Mouse (Mus musculus) lung, adult 2 months (tissue): ENCODE measurements around the gene Trim33.

ENCODE experiments used
- CTCF ChIP-seq: fragments of 200-500 bp; IDR thresholded peaks from 2 replicates; pipeline ENCODE4 v1.5.1; 2011; ENCODE audit warnings: mild to moderate bottlenecking, low read length, control low read depth; ENCODE audit not compliant: insufficient read depth
- POLR2A ChIP-seq: fragments of 200-500 bp; IDR thresholded peaks from 2 replicates; pipeline ENCODE4 v1.6.1; 2011; ENCODE audit warnings: low read depth, mild to moderate bottlenecking, control low read depth, low read length, borderline replicate concordance; ENCODE audit errors: extremely low read depth

DNA sequence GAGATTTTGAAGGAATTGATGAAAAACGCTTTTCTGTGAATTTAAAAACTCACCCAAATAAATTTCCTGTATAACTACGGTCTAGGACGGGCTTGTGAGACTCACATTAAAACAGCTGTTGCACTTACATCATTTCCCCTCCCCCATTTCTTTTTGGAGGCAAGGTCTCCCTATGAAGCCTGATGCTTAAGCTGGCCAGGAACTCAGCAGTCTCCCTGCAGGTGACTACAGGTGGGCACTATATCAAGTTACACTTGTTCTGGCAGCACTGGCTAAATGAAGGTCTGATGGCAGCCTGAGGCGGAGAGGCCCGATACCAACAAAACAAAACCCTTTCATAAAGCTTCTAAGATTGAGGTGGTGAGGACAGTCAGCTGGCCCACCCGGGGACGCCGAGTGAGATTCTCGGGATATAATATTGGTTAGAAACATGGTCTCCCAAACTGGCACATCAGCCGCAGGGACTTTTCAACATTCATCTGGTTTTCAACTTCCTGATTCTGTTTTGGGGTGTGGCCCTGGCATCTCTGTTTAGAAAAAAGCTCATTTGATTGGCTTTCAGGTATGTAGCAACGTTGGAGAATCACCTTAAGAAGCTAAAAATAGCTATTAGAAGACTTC is 422 bp upstream of the Trim33 start:
- no peak for TF ChIP-seq CTCF
- TF ChIP-seq POLR2A = no peak
